Mouse (Mus musculus): Measurements from ENCODE around the gene Nr1h4.

Gene Nr1h4

DNA sequence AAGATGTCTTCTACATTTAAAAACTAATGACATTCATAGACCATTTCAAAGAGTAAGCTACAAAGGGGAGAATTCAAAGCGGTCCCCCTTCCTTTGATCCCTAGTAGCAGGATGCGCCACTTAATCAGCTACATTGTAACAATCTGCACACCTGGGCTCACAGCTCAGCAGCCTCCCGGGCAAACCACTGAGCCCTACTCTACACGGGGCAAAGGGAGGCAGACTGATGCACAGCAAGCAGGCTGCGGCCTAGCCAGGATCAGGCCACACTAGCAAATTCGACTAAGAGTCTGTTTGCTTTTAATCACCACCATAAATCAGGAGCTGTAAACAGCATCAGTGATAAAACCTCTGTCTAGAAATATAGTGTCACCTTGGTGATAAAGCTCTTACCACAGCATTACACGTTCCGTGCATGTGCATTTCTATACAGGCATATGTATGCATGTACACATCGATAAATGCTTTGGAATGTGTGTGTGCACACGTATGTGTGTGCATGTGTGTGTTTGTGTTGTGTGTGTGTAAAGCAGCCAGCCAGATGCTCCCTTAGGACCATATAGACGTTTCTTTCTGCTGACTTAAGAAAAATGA, 108.5 kb downstream of the Nr1h4 start:
- no peak for DNase-seq

DNA sequence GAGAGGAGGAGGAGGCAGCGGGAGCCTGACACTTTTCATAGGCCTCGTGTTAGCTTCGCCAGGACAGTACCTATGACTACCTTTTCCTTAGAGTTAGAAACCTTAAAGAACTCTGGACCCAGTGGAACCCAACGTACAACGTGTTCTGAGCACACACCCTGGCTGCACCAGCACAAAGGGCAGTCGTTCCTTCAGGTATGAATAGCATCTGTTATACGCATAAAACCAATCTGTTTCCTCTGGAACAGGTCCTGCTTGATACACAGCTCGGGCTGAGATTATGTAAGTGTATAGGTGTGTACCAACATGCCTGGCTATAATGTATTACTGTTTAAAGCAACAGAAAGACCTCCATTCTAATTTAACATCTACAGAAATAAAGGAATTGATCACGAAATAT, 109.2 kb downstream of the Nr1h4 start:
- no peak for DNase-seq

DNA sequence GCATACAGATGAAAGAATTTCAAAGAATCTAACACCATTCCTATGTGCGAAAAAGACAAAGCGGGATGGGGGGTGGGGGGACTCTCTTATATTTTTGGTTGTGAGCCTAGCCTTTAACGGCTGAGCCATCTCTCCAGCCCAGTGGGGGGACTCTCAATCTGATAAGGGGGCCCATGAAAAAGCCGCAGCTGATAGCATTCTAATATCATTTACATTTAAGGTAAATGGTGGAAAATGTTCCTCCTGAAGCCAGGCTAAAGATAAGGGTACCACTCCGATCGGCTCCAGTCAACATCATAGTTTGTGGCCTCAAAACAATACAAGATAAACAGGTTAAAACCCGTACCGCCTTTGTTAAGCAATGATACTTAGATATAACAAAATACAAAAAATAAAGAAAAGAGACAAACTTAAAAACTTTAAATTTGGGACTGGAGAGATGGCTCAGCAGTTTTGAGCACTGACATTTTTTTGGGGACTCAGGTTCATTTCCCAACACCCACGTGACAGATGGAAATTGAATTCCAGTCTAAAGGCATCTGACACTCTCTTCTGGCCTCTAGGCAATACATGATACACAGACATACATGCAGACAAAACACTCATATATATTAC, 110.1 kb downstream of the Nr1h4 start:
- DNase-seq = no peak

DNA sequence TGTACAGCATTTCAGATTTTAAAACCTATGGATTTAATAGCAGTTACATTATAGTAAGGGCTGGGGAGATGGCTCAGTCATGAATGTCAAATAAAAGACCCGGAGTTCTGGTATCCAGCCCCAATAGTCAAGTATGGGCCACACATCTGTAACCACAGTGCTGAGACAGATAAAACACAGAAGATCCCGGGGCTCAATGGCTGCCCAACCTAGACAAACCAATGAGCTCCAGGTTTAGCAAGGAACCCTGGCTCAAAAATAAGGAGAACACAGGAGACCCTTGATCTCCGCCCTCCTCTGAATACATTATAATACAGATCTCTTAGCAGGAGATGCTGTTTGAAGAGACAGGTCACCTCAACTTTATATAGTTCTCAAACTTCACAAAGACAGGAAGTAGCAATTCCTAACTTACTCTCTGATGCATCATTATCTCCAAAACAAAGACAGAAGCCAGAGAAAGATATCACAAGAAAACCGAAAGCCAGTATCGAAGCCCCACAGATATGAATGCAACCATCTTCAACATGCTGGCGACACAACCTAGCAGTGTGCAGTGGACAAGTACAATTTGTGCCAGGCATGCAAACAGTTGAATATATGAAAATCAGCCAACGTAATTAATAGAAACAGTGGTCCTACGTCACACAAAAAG, 110.8 kb downstream of the Nr1h4 start:
- no peak for DNase-seq

DNA sequence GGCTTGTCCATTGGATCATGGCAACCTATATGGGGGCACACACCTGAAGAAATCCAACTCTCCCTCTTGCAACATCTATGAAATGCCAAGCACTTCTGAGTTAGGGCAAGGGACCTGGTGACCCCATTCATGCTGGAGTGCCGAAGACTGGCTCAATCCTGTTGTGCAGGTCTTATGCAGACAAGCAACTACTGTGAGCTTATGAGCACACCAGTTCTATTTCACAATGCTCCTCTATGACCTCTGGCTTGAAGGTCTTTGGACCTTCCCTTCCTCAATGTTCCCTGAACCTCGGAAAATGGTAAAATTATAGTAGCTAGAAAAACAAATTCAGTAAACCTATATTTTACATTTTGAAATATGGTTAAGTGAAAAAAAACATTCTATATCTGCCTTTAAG, 115.4 kb downstream of the Nr1h4 start:
- DNase-seq = no peak

DNA sequence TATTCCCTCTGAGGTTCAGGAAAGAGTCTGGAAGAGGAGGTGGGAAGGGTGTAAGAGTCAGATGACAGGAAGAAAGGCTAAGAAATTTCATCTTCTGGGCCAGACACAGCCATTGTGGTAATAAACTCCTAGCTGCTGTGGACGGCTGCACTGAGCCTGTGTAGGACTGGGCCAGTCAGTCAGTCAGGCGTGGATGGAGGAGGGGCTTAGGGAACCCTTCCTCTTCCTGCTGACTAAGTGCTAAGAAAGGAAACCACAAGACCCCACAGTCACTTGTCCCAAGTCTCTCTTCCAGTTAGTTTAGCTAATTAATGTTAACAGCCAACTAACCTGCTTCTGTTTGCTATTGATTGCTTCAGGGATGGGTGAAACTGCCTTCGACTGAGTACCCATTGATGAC, 117.9 kb downstream of the Nr1h4 start:
- no peak for DNase-seq

DNA sequence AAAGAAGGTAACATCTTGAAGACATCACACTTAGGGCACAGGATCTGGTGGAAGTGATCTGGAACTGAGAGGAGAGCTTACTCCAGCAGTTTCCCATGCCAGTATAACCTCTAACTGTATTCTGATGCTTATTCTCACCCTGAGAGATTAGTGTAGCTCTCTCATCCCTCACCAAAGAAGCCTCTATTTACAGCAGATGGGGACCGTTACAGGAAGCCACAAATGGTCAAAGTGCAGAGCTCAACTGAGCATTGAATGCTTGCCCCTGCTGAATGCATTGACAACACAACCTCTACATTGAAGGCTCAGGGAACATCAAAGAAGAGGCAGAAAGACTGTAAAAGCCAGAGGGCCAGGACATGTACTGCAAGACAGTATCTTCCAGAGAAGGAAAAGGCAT, 125.8 kb downstream of the Nr1h4 start:
- DNase-seq = no peak

DNA sequence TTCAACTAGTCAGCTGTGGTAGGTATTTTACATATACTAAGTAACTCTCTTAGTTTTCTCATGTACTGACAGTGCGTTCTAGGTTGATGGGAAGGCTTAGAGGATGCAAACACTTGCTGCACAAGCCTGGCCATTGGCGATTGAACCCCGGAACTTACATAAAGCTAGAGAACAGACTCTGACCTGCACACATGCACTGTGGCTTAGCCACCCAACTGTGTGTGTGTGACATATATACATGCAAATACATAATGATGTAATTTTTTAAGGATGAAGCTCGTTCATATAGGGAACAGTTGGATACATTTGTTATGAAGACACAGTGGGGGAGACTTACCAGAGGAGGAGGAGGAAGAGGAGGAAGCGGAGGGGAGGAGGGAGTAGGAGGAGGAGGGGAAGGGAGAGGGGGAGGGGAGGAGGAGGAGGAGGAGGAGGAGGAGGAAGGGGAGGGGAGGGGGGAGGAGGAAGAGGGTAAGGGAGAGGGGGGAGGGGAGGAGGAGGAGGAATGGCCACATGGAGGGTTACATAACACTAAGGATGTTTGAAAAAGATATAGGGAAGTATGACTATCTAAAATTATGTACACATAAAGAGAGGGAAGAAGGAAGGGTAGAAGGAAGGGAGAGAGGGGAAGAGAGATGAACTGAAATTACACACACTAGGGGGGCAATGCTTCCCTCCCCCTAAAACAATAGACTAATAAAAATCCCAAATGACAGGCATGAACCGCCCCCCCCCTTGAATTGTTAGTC, 126.5 kb downstream of the Nr1h4 start:
- no peak for DNase-seq

DNA sequence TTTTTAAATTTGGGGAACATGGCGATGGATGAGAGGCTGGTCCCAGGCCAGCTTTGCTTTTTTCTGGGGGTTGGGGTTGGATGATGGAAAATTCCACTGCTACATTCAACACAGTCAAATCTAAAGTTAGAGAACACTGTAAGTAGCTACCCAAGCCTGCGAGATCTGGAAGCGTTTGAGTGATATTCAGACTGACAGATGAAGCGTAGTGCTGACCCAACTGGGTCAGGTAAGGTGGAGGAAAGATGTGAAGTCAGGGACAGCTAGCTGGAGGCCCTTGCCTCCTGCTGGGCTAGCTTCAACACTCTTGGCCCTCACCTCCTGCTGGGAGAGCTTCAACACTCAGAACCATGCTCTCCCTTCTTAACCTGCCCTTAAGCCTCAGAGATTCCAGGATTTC, 128.4 kb downstream of the Nr1h4 start:
- no peak for DNase-seq
